Mouse (Mus musculus): ENCODE results near the gene Stxbp1. TPM values are rescaled to one million over a fixed set of nuclear protein-coding genes. Genes with fewer than 3 reads are reported as not detected.
"Not testable (repeated sequence)": the region's sequence is repeated elsewhere in the genome, so short reads cannot be mapped to it uniquely, and the experiment has no call there.

Gene Stxbp1
- polyA plus RNA-seq, 1 experiment from 2014 or later: 19.6 TPM

DNA sequence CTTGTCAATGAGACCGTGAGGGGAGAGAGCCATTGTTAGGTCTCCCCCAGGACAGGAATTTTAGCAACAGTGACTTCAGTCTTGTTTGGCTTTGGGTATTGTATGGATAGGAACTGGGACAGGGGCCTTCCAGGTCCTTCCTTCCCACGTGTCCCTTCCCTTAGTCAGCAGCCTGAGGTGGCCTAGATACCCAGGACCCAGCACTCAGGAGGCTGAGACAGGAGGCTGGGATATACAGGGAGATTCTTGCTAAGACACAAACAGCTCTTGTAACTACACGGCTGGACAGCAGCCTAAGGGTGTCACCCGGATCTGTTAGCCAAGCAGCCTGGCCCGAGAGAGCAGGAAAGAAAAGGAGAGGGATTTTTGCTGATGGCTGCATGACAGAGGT, 12.6 kb upstream of the Stxbp1 start:
- WGBS: 81% methylated on average over 5 of the region's 5 CpGs
- no peaks in the 10 kb centered on the region for H3K9me3 ChIP-seq (ENCODE audit: low read length)
- H3K27ac ChIP-seq (ENCODE audit: low read length): no peak overlapping the region
- H3K4me1 ChIP-seq (ENCODE audit: insufficient read depth, low read length): no peaks in the 10 kb centered on the region
- H3K4me2 ChIP-seq (replicated peaks; ENCODE audit: low read depth, low read length): no peak overlapping the region
- no peak for ATAC-seq (ENCODE audit: low FRiP score, low TSS enrichment)
- H3K27me3 ChIP-seq (ENCODE audit: insufficient read depth, low read length): no peaks in the 10 kb centered on the region
- no peak overlapping the region for H3K9ac ChIP-seq (replicated peaks; ENCODE audit: low read length)
- no peak overlapping the region for H3K4me3 ChIP-seq (ENCODE audit: low read length)
- no peaks in the 10 kb centered on the region for H3K36me3 ChIP-seq (ENCODE audit: insufficient read depth, low read length)

- WGBS: 45% methylated on average over 10 of the region's 10 CpGs
- no peak overlapping the region for H3K4me3 ChIP-seq (ENCODE audit: low read length)
- no peaks in the 10 kb centered on the region for H3K9me3 ChIP-seq (ENCODE audit: low read length)
- no peaks in the 10 kb centered on the region for H3K4me1 ChIP-seq (ENCODE audit: insufficient read depth, low read length)
- no peaks in the 10 kb centered on the region for H3K36me3 ChIP-seq (ENCODE audit: insufficient read depth, low read length)
- peak; percentile 49; the same call in 1 of the 2 replicates for ATAC-seq (ENCODE audit: low FRiP score, low TSS enrichment)
- H3K27ac ChIP-seq (ENCODE audit: low read length): no peak overlapping the region
- no peak overlapping the region for H3K9ac ChIP-seq (replicated peaks; ENCODE audit: low read length)
- no peak overlapping the region for H3K4me2 ChIP-seq (replicated peaks; ENCODE audit: low read depth, low read length)
- H3K27me3 ChIP-seq (ENCODE audit: insufficient read depth, low read length): no peaks in the 10 kb centered on the region
Measured at GRCm38 (mm10) chr2:32859010-32859621, 12.1 kb upstream of the Stxbp1 start.

GRCm38 (mm10) chr2:32857584-32857983, 10.5 kb upstream of the Stxbp1 start:
- peak; percentile 58 for ATAC-seq (ENCODE audit: low FRiP score, low TSS enrichment)
- WGBS: under 1% methylated on average over 7 of the region's 7 CpGs
- no peak overlapping the region for H3K9ac ChIP-seq (replicated peaks; ENCODE audit: low read length)

GRCm38 (mm10) chr2:32855790-32856465, 8.9 kb upstream of the Stxbp1 start:
- H3K9me3 ChIP-seq (ENCODE audit: low read length): no peaks in the 10 kb centered on the region
- no peak overlapping the region for H3K27ac ChIP-seq (ENCODE audit: low read length)
- no peaks in the 10 kb centered on the region for H3K4me1 ChIP-seq (ENCODE audit: insufficient read depth, low read length)
- H3K4me3 ChIP-seq (ENCODE audit: low read length): no peak overlapping the region
- no peak overlapping the region for H3K4me2 ChIP-seq (replicated peaks; ENCODE audit: low read depth, low read length)
- no peak for ATAC-seq (ENCODE audit: low FRiP score, low TSS enrichment)
- H3K36me3 ChIP-seq (ENCODE audit: insufficient read depth, low read length): no peaks in the 10 kb centered on the region
- WGBS: 47% methylated on average over 5 of the region's 5 CpGs
- H3K27me3 ChIP-seq (ENCODE audit: insufficient read depth, low read length): no peaks in the 10 kb centered on the region; the same call in 1 of the 2 replicates
- no peak overlapping the region for H3K9ac ChIP-seq (replicated peaks; ENCODE audit: low read length)

More at GRCm38 (mm10) chr2:32857584-32857983, 10.5 kb upstream of the Stxbp1 start:
- Histone ChIP-seq H3K27ac (ENCODE audit: low read length) (no peak overlapping the region), H3K4me2 (replicated peaks; ENCODE audit: low read depth, low read length) (no peak overlapping the region), H3K27me3 (ENCODE audit: insufficient read depth, low read length) (no peaks in the 10 kb centered on the region; the same call in 1 of the 2 replicates), H3K9me3 (ENCODE audit: low read length) (no peaks in the 10 kb centered on the region), H3K36me3 (ENCODE audit: insufficient read depth, low read length) (no peaks in the 10 kb centered on the region), H3K4me1 (ENCODE audit: insufficient read depth, low read length) (no peaks in the 10 kb centered on the region), H3K4me3 (ENCODE audit: low read length) (no peak overlapping the region)

DNA sequence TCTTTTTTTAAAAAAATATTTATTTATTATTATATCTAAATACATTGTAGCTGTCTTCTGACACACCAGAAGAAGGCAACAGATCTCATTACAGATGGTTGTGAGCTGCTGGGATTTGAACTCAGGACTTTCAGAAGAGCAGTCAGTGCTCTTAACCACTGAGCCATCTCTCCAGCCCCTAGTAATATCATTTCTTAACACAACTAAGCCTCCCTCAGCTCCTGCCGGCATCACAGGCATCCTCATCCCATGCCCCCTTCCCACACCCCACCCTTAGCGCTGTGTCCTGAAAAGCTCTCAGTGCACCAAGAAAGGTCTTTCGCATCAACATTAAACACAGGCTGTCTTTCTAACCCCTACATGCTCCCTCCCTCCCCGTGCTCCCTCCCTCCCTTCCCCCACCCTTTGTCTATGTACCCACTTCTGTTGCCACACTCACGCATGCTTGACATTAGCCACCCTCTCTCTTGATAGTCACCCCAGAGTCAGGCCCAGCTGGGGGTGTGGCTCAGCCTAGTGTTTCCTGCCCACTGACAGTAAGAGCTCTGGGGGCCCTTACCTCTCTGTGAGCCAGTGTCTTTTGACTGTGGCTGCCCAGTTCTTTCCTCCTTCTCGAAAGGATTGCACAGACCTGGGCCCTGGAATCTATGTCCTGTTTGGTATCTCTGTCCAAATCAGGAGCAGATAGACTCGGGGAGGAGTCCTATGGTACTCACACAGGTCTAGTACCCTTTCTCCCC, 8.2 kb upstream of the Stxbp1 start:
- 69% methylated on average over 7 of the region's 7 CpGs for WGBS
- Histone ChIP-seq H3K9me3 (ENCODE audit: low read length) (no peaks in the 10 kb centered on the region), H3K4me2 (replicated peaks; ENCODE audit: low read depth, low read length) (no peak overlapping the region), H3K27me3 (ENCODE audit: insufficient read depth, low read length) (no peaks in the 10 kb centered on the region; the same call in 1 of the 2 replicates), H3K9ac (replicated peaks; ENCODE audit: low read length) (no peak overlapping the region), H3K36me3 (ENCODE audit: insufficient read depth, low read length) (no peaks in the 10 kb centered on the region), H3K4me3 (ENCODE audit: low read length) (no peak overlapping the region), H3K27ac (ENCODE audit: low read length) (no peak overlapping the region), H3K4me1 (ENCODE audit: insufficient read depth, low read length) (no peaks in the 10 kb centered on the region)
- no peak for ATAC-seq (ENCODE audit: low FRiP score, low TSS enrichment)

GRCm38 (mm10) chr2:32854206-32854605, 7.2 kb upstream of the Stxbp1 start:
- Histone ChIP-seq H3K36me3 (ENCODE audit: insufficient read depth, low read length) (no peaks in the 10 kb centered on the region), H3K9ac (replicated peaks; ENCODE audit: low read length) (no peak overlapping the region), H3K9me3 (ENCODE audit: low read length) (no peaks in the 10 kb centered on the region), H3K27me3 (ENCODE audit: insufficient read depth, low read length) (no peaks in the 10 kb centered on the region; the same call in 1 of the 2 replicates), H3K4me1 (ENCODE audit: insufficient read depth, low read length) (no peaks in the 10 kb centered on the region), H3K4me2 (replicated peaks; ENCODE audit: low read depth, low read length) (no peak overlapping the region), H3K27ac (ENCODE audit: low read length) (no peak overlapping the region), H3K4me3 (ENCODE audit: low read length) (no peak overlapping the region)
- ATAC-seq (ENCODE audit: low FRiP score, low TSS enrichment): peak; percentile 50; the same call in 1 of the 2 replicates
- 4% methylated on average over 8 of the region's 8 CpGs for WGBS

DNA sequence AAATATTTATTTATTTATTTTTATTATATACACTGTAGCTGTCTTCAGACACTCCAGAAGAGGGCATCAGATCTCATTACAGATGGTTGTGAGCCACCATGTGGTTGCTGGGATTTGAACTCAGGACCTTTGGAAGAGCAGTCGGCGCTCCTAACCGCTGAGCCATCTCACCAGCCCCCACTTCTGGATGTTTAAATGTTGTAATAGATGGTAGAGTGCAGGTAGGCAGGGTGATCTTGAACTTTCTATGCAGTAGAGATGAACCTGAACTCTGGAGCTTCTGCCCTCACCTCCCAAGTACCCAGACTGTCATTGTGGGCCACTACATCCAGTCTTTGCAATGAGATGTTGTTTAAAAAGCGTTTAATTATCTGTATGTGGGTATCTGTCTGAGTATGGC, 6.7 kb upstream of the Stxbp1 start:
- not testable (repeated sequence) for H3K4me2 ChIP-seq (replicated peaks; ENCODE audit: low read depth, low read length); H3K4me1 ChIP-seq (ENCODE audit: insufficient read depth, low read length); H3K27me3 ChIP-seq (ENCODE audit: insufficient read depth, low read length); H3K4me3 ChIP-seq (ENCODE audit: low read length); ATAC-seq (ENCODE audit: low FRiP score, low TSS enrichment); H3K27ac ChIP-seq (ENCODE audit: low read length); H3K36me3 ChIP-seq (ENCODE audit: insufficient read depth, low read length); H3K9ac ChIP-seq (replicated peaks; ENCODE audit: low read length); H3K9me3 ChIP-seq (ENCODE audit: low read length)
- WGBS: 71% methylated on average over 4 of the region's 4 CpGs

DNA sequence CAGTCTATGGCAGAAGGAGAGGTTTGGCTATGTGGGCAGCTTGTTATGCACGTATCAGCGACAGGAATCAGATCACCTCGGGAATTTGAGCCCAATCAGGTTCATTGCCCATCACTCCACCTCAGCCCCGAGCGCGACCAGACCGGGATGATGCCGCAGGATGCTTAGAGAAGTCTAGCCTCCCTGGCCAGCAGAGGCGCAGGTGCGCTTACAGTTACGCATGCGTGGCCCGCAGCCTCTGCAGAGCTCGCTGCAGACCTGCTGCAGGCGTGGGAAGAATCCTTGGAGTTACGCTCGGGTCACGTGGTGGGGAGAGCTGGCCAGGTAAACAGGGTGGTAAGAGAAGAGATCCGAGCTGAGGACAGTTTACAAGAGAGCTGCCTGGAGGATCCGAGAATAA, 5.1 kb upstream of the Stxbp1 start:
- Histone ChIP-seq H3K27me3 (ENCODE audit: insufficient read depth, low read length) (no peaks in the 10 kb centered on the region; the same call in 1 of the 2 replicates), H3K4me3 (ENCODE audit: low read length) (peak overlapping the region; percentile 13; the same call in 1 of the 2 replicates), H3K27ac (ENCODE audit: low read length) (no peak overlapping the region), H3K9ac (replicated peaks; ENCODE audit: low read length) (peak overlapping the region; percentile 34; the same call in 1 of the 2 replicates), H3K36me3 (ENCODE audit: insufficient read depth, low read length) (no peaks in the 10 kb centered on the region), H3K4me1 (ENCODE audit: insufficient read depth, low read length) (0 out of 2 replicates have a peak, but pooled peaks cover 3% of the 10 kb centered on the region), H3K4me2 (replicated peaks; ENCODE audit: low read depth, low read length) (peak overlapping the region; percentile 43), H3K9me3 (ENCODE audit: low read length) (no peaks in the 10 kb centered on the region)
- 2% methylated on average over 20 of the region's 20 CpGs for WGBS
- peak; percentile 6; the same call in 1 of the 2 replicates for ATAC-seq (ENCODE audit: low FRiP score, low TSS enrichment)

DNA sequence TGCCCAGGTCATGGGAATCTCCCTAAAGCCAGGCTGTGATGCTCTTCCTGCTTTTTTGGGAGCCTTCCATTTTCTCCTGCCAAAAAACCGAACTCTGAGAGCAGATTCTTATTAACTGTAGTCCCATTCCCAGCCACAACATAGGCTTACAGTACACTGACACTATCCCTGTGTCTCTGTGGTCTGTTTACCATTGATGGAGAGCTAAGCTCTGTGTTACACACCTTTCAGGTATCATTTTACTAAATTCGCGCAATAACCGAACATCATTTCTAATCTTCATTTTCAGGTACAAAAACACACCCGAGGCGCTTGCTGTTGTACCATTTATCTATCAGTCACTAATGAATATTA, 400 bp upstream of the Stxbp1 start:
- Histone ChIP-seq H3K27me3 (ENCODE audit: insufficient read depth, low read length) (peaks cover 3% of the 10 kb centered on the region; the same call in 1 of the 2 replicates), H3K36me3 (ENCODE audit: insufficient read depth, low read length) (no peaks in the 10 kb centered on the region), H3K27ac (ENCODE audit: low read length) (no peak overlapping the region), H3K9ac (replicated peaks; ENCODE audit: low read length) (no peak overlapping the region; the same call in 1 of the 2 replicates), H3K4me3 (ENCODE audit: low read length) (peak overlapping the region; percentile 77), H3K9me3 (ENCODE audit: low read length) (no peaks in the 10 kb centered on the region), H3K4me1 (ENCODE audit: insufficient read depth, low read length) (0 out of 2 replicates have a peak, but pooled peaks cover 3% of the 10 kb centered on the region), H3K4me2 (replicated peaks; ENCODE audit: low read depth, low read length) (peak overlapping the region; percentile 92)
- ATAC-seq (ENCODE audit: low FRiP score, low TSS enrichment): peak; percentile 41; the same call in 1 of the 2 replicates
- WGBS: 49% methylated on average over 6 of the region's 6 CpGs

Data from kidney, embryonic 16.5 days (tissue).